Mouse (Mus musculus) embryonic facial prominence, embryonic 15.5 days (tissue): ENCODE measurements at regions not wholly inside any gene's neighbourhood (a gene's known extent, or its start where the extent isn't known, plus 50 kb on each side); places are given as distances from the start of the nearest gene placed in this dataset.

ENCODE experiments used
- ATAC-seq: fragments of 200-750 bp; cut with Nextera tagmentation; 2 replicates; pipeline ENCODE4 v1.8.0; 2017; ENCODE audit warnings: low read depth, moderate TSS enrichment; ENCODE audit not compliant: insufficient number of reproducible peaks, low FRiP score, low TSS enrichment
- H3K27ac ChIP-seq: fragments of 300-500 bp; sonication (generic); replicated peaks from 2 replicates; pipeline ENCODE4 v1.5.1; 2015; ENCODE audit warnings: mild to moderate bottlenecking, inconsistent platforms
- H3K27me3 ChIP-seq: fragments of 300-500 bp; sonication (generic); 2 replicates; pipeline ENCODE4 v1.6.1; 2015; ENCODE audit warnings: inconsistent platforms
- H3K36me3 ChIP-seq: fragments of 300-500 bp; sonication (generic); 2 replicates; pipeline ENCODE4 v1.6.1; 2015; ENCODE audit warnings: mild to moderate bottlenecking, inconsistent platforms
- H3K4me1 ChIP-seq: fragments of 300-500 bp; sonication (generic); 2 replicates; pipeline ENCODE4 v1.6.1; 2015; ENCODE audit warnings: inconsistent platforms
- H3K4me2 ChIP-seq: fragments of 300-500 bp; sonication (generic); replicated peaks from 2 replicates; pipeline ENCODE4 v1.6.1; 2015; ENCODE audit warnings: mild to moderate bottlenecking, inconsistent platforms
- H3K4me3 ChIP-seq: fragments of 300-500 bp; sonication (generic); replicated peaks from 2 replicates; pipeline ENCODE4 v1.5.1; 2015; ENCODE audit warnings: mild to moderate bottlenecking, inconsistent platforms
- H3K9ac ChIP-seq: fragments of 300-500 bp; sonication (generic); 2 replicates; pipeline ENCODE4 v1.6.1; 2015; ENCODE audit warnings: inconsistent platforms
- H3K9me3 ChIP-seq: fragments of 300-500 bp; sonication (generic); replicated peaks from 2 replicates; pipeline ENCODE4 v1.6.1; 2016; ENCODE audit warnings: inconsistent platforms
- WGBS: fragments of 180-500 bp; shearing (Covaris S2); methylation state at CpG from one replicate; pipeline ENCODE4 v1.1.7; 2015; 5-methylcytosine and 5-hydroxymethylcytosine counted together

- 72% methylated on average over 3 of the region's 3 CpGs for WGBS
These were observed 60.3 kb downstream of the 4930544G11Rik start for GRCm38 (mm10) chr6:66012675-66013074.

GRCm38 (mm10) chr6:66023531-66023930 is 71.1 kb downstream of the 4930544G11Rik start:
- no peaks in the 10 kb centered on the region for H3K27me3 ChIP-seq
- H3K36me3 ChIP-seq = no peaks in the 10 kb centered on the region
- H3K4me2 ChIP-seq = no peak overlapping the region
- no peak for ATAC-seq
- no peaks in the 10 kb centered on the region for H3K9me3 ChIP-seq
- 69% methylated on average over 1 of the region's 1 CpGs for WGBS
- no peaks in the 10 kb centered on the region for H3K4me1 ChIP-seq
- H3K9ac ChIP-seq = no peak overlapping the region
- H3K27ac ChIP-seq = no peak overlapping the region
- no peak overlapping the region for H3K4me3 ChIP-seq

More at GRCm38 (mm10) chr6:66012675-66013074, 60.3 kb downstream of the 4930544G11Rik start:
- Histone ChIP-seq H3K9ac (no peak overlapping the region), H3K9me3 (no peaks in the 10 kb centered on the region), H3K27ac (no peak overlapping the region), H3K4me3 (no peak overlapping the region), H3K4me2 (no peak overlapping the region), H3K27me3 (no peaks in the 10 kb centered on the region), H3K4me1 (0 out of 2 replicates have a peak, but pooled peaks cover 4% of the 10 kb centered on the region), H3K36me3 (no peaks in the 10 kb centered on the region)
- peak; percentile 43; the same call in 1 of the 2 replicates for ATAC-seq

- Histone ChIP-seq H3K4me1 (no peaks in the 10 kb centered on the region), H3K36me3 (no peaks in the 10 kb centered on the region), H3K4me2 (no peak overlapping the region), H3K4me3 (no peak overlapping the region), H3K9ac (no peak overlapping the region), H3K27ac (no peak overlapping the region), H3K27me3 (no peaks in the 10 kb centered on the region), H3K9me3 (no peaks in the 10 kb centered on the region)
- 65% methylated on average over 2 of the region's 2 CpGs for WGBS
- no peak for ATAC-seq
These were observed 84.4 kb downstream of the 4930544G11Rik start for GRCm38 (mm10) chr6:66036789-66037188.

- Histone ChIP-seq H3K4me3 (no peak overlapping the region), H3K4me1 (no peaks in the 10 kb centered on the region), H3K9ac (no peak overlapping the region), H3K27me3 (no peaks in the 10 kb centered on the region), H3K36me3 (no peaks in the 10 kb centered on the region), H3K4me2 (no peak overlapping the region), H3K27ac (no peak overlapping the region), H3K9me3 (no peaks in the 10 kb centered on the region)
- WGBS = 79% methylated on average over 4 of the region's 4 CpGs
- no peak for ATAC-seq
These were observed 99.4 kb downstream of the 4930544G11Rik start for GRCm38 (mm10) chr6:66051852-66052251.

GRCm38 (mm10) chr6:66052386-66052785 is 100.0 kb downstream of the 4930544G11Rik start:
- no peak for ATAC-seq

GRCm38 (mm10) chr6:66053197-66053596 is 100.8 kb downstream of the 4930544G11Rik start:
- Histone ChIP-seq H3K9me3 (no peaks in the 10 kb centered on the region), H3K4me2 (no peak overlapping the region), H3K27ac (no peak overlapping the region), H3K36me3 (no peaks in the 10 kb centered on the region), H3K4me1 (no peaks in the 10 kb centered on the region), H3K9ac (no peak overlapping the region), H3K27me3 (no peaks in the 10 kb centered on the region), H3K4me3 (no peak overlapping the region)
- ATAC-seq = no peak
- 95% methylated on average over 2 of the region's 2 CpGs for WGBS

More at GRCm38 (mm10) chr6:66052386-66052785, 100.0 kb downstream of the 4930544G11Rik start:
- no peaks in the 10 kb centered on the region for H3K4me1 ChIP-seq
- H3K9me3 ChIP-seq = no peaks in the 10 kb centered on the region
- H3K4me2 ChIP-seq = no peak overlapping the region
- H3K9ac ChIP-seq = no peak overlapping the region
- H3K4me3 ChIP-seq = no peak overlapping the region
- no peaks in the 10 kb centered on the region for H3K36me3 ChIP-seq
- H3K27me3 ChIP-seq = no peaks in the 10 kb centered on the region
- no peak overlapping the region for H3K27ac ChIP-seq

GRCm38 (mm10) chr6:66068874-66069273 is 116.5 kb downstream of the 4930544G11Rik start:
- Histone ChIP-seq H3K9me3 (no peaks in the 10 kb centered on the region), H3K36me3 (no peaks in the 10 kb centered on the region), H3K4me3 (no peak overlapping the region), H3K4me2 (no peak overlapping the region), H3K4me1 (no peaks in the 10 kb centered on the region), H3K27me3 (no peaks in the 10 kb centered on the region), H3K9ac (no peak overlapping the region), H3K27ac (no peak overlapping the region)
- WGBS = 81% methylated on average over 2 of the region's 2 CpGs
- no peak for ATAC-seq

GRCm38 (mm10) chr6:66077445-66077844 is 125.0 kb downstream of the 4930544G11Rik start:
- H3K9ac ChIP-seq = no peak overlapping the region
- no peaks in the 10 kb centered on the region for H3K4me1 ChIP-seq
- H3K36me3 ChIP-seq = no peaks in the 10 kb centered on the region
- H3K9me3 ChIP-seq = no peaks in the 10 kb centered on the region
- no peak overlapping the region for H3K27ac ChIP-seq
- no peak overlapping the region for H3K4me2 ChIP-seq
- H3K27me3 ChIP-seq = no peaks in the 10 kb centered on the region
- no peak overlapping the region for H3K4me3 ChIP-seq
- ATAC-seq = no peak
- 63% methylated on average over 2 of the region's 2 CpGs for WGBS

- ATAC-seq = no peak
- Histone ChIP-seq H3K27ac (no peak overlapping the region), H3K9me3 (no peaks in the 10 kb centered on the region), H3K4me1 (no peaks in the 10 kb centered on the region), H3K27me3 (no peaks in the 10 kb centered on the region), H3K4me3 (no peak overlapping the region), H3K9ac (no peak overlapping the region), H3K4me2 (no peak overlapping the region), H3K36me3 (no peaks in the 10 kb centered on the region)
- 67% methylated on average over 1 of the region's 1 CpGs for WGBS
These were observed 126.4 kb downstream of the 4930544G11Rik start for GRCm38 (mm10) chr6:66078769-66079168.

GRCm38 (mm10) chr6:66101555-66102071 is 149.2 kb downstream of the 4930544G11Rik start:
- Histone ChIP-seq H3K9me3 (no peaks in the 10 kb centered on the region), H3K27me3 (no peaks in the 10 kb centered on the region), H3K4me1 (no peaks in the 10 kb centered on the region), H3K36me3 (no peaks in the 10 kb centered on the region), H3K27ac (0 out of 2 replicates have a peak overlapping the region, but pooled peaks have one; percentile 28), H3K9ac (no peak overlapping the region), H3K4me3 (no peak overlapping the region), H3K4me2 (no peak overlapping the region)
- 0 out of 2 replicates have a peak, but pooled peaks have one; percentile 34 for ATAC-seq
- 22% methylated on average over 3 of the region's 3 CpGs for WGBS

- Histone ChIP-seq H3K36me3 (no peaks in the 10 kb centered on the region), H3K9me3 (no peaks in the 10 kb centered on the region), H3K4me1 (no peaks in the 10 kb centered on the region), H3K4me2 (no peak overlapping the region), H3K27me3 (no peaks in the 10 kb centered on the region), H3K27ac (no peak overlapping the region), H3K4me3 (no peak overlapping the region), H3K9ac (no peak overlapping the region)
- 64% methylated on average over 6 of the region's 6 CpGs for WGBS
- no peak for ATAC-seq
These were observed 162.0 kb downstream of the 4930544G11Rik start for GRCm38 (mm10) chr6:66114366-66114765.

GRCm38 (mm10) chr6:66121479-66122183 is 169.2 kb downstream of the 4930544G11Rik start:
- no peaks in the 10 kb centered on the region for H3K4me1 ChIP-seq
- no peak overlapping the region for H3K4me2 ChIP-seq
- no peak; the same call in 1 of the 2 replicates for ATAC-seq
- no peak overlapping the region for H3K9ac ChIP-seq
- 50% methylated on average over 5 of the region's 5 CpGs for WGBS
- no peak overlapping the region for H3K27ac ChIP-seq
- H3K36me3 ChIP-seq = no peaks in the 10 kb centered on the region
- H3K27me3 ChIP-seq = no peaks in the 10 kb centered on the region
- no peak overlapping the region for H3K4me3 ChIP-seq
- no peaks in the 10 kb centered on the region for H3K9me3 ChIP-seq
